Mouse (Mus musculus): ENCODE results near the gene Cdk5rap2. TPM values are rescaled to one million over a fixed set of nuclear protein-coding genes. Genes with fewer than 3 reads are reported as not detected.

Gene Cdk5rap2
- polyA plus RNA-seq, 1 experiment from 2014 or later: 25.7 TPM

- no peak for DNase-seq (ENCODE audit: low spot score)
- 84% methylated on average over 9 of the region's 9 CpGs for WGBS
Measured at GRCm38 (mm10) chr4:70402109-70402819, 8.0 kb downstream of the Cdk5rap2 start.

GRCm38 (mm10) chr4:70399476-70399875 lies 10.8 kb downstream of the Cdk5rap2 start:
- no peak overlapping the region for H3K9ac ChIP-seq (ENCODE audit: low read length)
- no peaks in the 10 kb centered on the region for H3K9me3 ChIP-seq (ENCODE audit: control insufficient read depth, low read length)
- WGBS: 83% methylated on average over 5 of the region's 5 CpGs
- no peak overlapping the region for H3K4me2 ChIP-seq (ENCODE audit: low read depth, severe bottlenecking)
- H3K4me3 ChIP-seq (ENCODE audit: low read depth, low read length): no peak overlapping the region
- no peaks in the 10 kb centered on the region for H3K27me3 ChIP-seq (ENCODE audit: control insufficient read depth, insufficient read depth, low read length)
- H3K4me1 ChIP-seq (ENCODE audit: control insufficient read depth, insufficient read depth, low read length): no peaks in the 10 kb centered on the region
- no peak overlapping the region for H3K27ac ChIP-seq (replicated peaks; ENCODE audit: low read depth, low read length)
- 0 out of 2 replicates have a peak, but pooled peaks cover 2% of the 10 kb centered on the region for H3K36me3 ChIP-seq (ENCODE audit: control insufficient read depth, insufficient read depth, low read length)
- DNase-seq (ENCODE audit: low spot score) (no peak), ATAC-seq (ENCODE audit: insufficient number of reproducible peaks, low FRiP score, low TSS enrichment, low read depth) (no peak)

More at GRCm38 (mm10) chr4:70402109-70402819, 8.0 kb downstream of the Cdk5rap2 start:
- no peak overlapping the region for H3K27ac ChIP-seq (replicated peaks; ENCODE audit: low read depth, low read length)
- no peaks in the 10 kb centered on the region for H3K9me3 ChIP-seq (ENCODE audit: control insufficient read depth, low read length)
- H3K36me3 ChIP-seq (ENCODE audit: control insufficient read depth, insufficient read depth, low read length): 0 out of 2 replicates have a peak, but pooled peaks cover 2% of the 10 kb centered on the region
- no peaks in the 10 kb centered on the region for H3K27me3 ChIP-seq (ENCODE audit: control insufficient read depth, insufficient read depth, low read length)
- no peaks in the 10 kb centered on the region for H3K4me1 ChIP-seq (ENCODE audit: control insufficient read depth, insufficient read depth, low read length)
- H3K4me2 ChIP-seq (ENCODE audit: low read depth, severe bottlenecking): no peak overlapping the region
- no peak overlapping the region for H3K4me3 ChIP-seq (ENCODE audit: low read depth, low read length)
- no peak for ATAC-seq (ENCODE audit: insufficient number of reproducible peaks, low FRiP score, low TSS enrichment, low read depth)
- no peak overlapping the region for H3K9ac ChIP-seq (ENCODE audit: low read length)

- 80% methylated on average over 2 of the region's 2 CpGs for WGBS
- no peak overlapping the region for H3K4me2 ChIP-seq (ENCODE audit: low read depth, severe bottlenecking)
- H3K36me3 ChIP-seq (ENCODE audit: control insufficient read depth, insufficient read depth, low read length): 0 out of 2 replicates have a peak, but pooled peaks cover 2% of the 10 kb centered on the region
- ATAC-seq (ENCODE audit: insufficient number of reproducible peaks, low FRiP score, low TSS enrichment, low read depth): no peak
- H3K9me3 ChIP-seq (ENCODE audit: control insufficient read depth, low read length): no peaks in the 10 kb centered on the region
- no peak overlapping the region for H3K27ac ChIP-seq (replicated peaks; ENCODE audit: low read depth, low read length)
- H3K4me3 ChIP-seq (ENCODE audit: low read depth, low read length): no peak overlapping the region
- no peaks in the 10 kb centered on the region for H3K27me3 ChIP-seq (ENCODE audit: control insufficient read depth, insufficient read depth, low read length)
- no peaks in the 10 kb centered on the region for H3K4me1 ChIP-seq (ENCODE audit: control insufficient read depth, insufficient read depth, low read length)
- DNase-seq (ENCODE audit: low spot score): no peak
- H3K9ac ChIP-seq (ENCODE audit: low read length): no peak overlapping the region
Measured at GRCm38 (mm10) chr4:70399074-70399473, 11.2 kb downstream of the Cdk5rap2 start.

GRCm38 (mm10) chr4:70398088-70398487 lies 12.2 kb downstream of the Cdk5rap2 start:
- H3K27ac ChIP-seq (replicated peaks; ENCODE audit: low read depth, low read length): no peak overlapping the region
- H3K9ac ChIP-seq (ENCODE audit: low read length): no peak overlapping the region
- H3K27me3 ChIP-seq (ENCODE audit: control insufficient read depth, insufficient read depth, low read length): no peaks in the 10 kb centered on the region
- 74% methylated on average over 4 of the region's 4 CpGs for WGBS
- DNase-seq (ENCODE audit: low spot score) (no peak), ATAC-seq (ENCODE audit: insufficient number of reproducible peaks, low FRiP score, low TSS enrichment, low read depth) (no peak)
- 0 out of 2 replicates have a peak, but pooled peaks cover 2% of the 10 kb centered on the region for H3K36me3 ChIP-seq (ENCODE audit: control insufficient read depth, insufficient read depth, low read length)
- no peak overlapping the region for H3K4me3 ChIP-seq (ENCODE audit: low read depth, low read length)
- H3K4me1 ChIP-seq (ENCODE audit: control insufficient read depth, insufficient read depth, low read length): no peaks in the 10 kb centered on the region
- no peak overlapping the region for H3K4me2 ChIP-seq (ENCODE audit: low read depth, severe bottlenecking)
- H3K9me3 ChIP-seq (ENCODE audit: control insufficient read depth, low read length): no peaks in the 10 kb centered on the region

GRCm38 (mm10) chr4:70396701-70397100 lies 13.5 kb downstream of the Cdk5rap2 start:
- no peaks in the 10 kb centered on the region for H3K36me3 ChIP-seq (ENCODE audit: control insufficient read depth, insufficient read depth, low read length)
- H3K9ac ChIP-seq (ENCODE audit: low read length): no peak overlapping the region
- DNase-seq (ENCODE audit: low spot score) (no peak), ATAC-seq (ENCODE audit: insufficient number of reproducible peaks, low FRiP score, low TSS enrichment, low read depth) (no peak)
- H3K4me1 ChIP-seq (ENCODE audit: control insufficient read depth, insufficient read depth, low read length): no peaks in the 10 kb centered on the region
- WGBS: 87% methylated on average over 5 of the region's 5 CpGs
- no peaks in the 10 kb centered on the region for H3K9me3 ChIP-seq (ENCODE audit: control insufficient read depth, low read length)
- H3K4me3 ChIP-seq (ENCODE audit: low read depth, low read length): no peak overlapping the region
- H3K4me2 ChIP-seq (ENCODE audit: low read depth, severe bottlenecking): no peak overlapping the region
- H3K27me3 ChIP-seq (ENCODE audit: control insufficient read depth, insufficient read depth, low read length): no peaks in the 10 kb centered on the region
- no peak overlapping the region for H3K27ac ChIP-seq (replicated peaks; ENCODE audit: low read depth, low read length)

GRCm38 (mm10) chr4:70394736-70395135 lies 15.5 kb downstream of the Cdk5rap2 start:
- Histone ChIP-seq H3K9me3 (ENCODE audit: control insufficient read depth, low read length) (no peaks in the 10 kb centered on the region), H3K4me3 (ENCODE audit: low read depth, low read length) (no peak overlapping the region), H3K36me3 (ENCODE audit: control insufficient read depth, insufficient read depth, low read length) (no peaks in the 10 kb centered on the region), H3K27ac (replicated peaks; ENCODE audit: low read depth, low read length) (no peak overlapping the region), H3K9ac (ENCODE audit: low read length) (no peak overlapping the region), H3K4me1 (ENCODE audit: control insufficient read depth, insufficient read depth, low read length) (no peaks in the 10 kb centered on the region), H3K4me2 (ENCODE audit: low read depth, severe bottlenecking) (no peak overlapping the region), H3K27me3 (ENCODE audit: control insufficient read depth, insufficient read depth, low read length) (no peaks in the 10 kb centered on the region)
- DNase-seq (ENCODE audit: low spot score): no peak
- ATAC-seq (ENCODE audit: insufficient number of reproducible peaks, low FRiP score, low TSS enrichment, low read depth): no peak
- WGBS: 94% methylated on average over 2 of the region's 2 CpGs

- no peaks in the 10 kb centered on the region for H3K36me3 ChIP-seq (ENCODE audit: control insufficient read depth, insufficient read depth, low read length)
- no peak overlapping the region for H3K4me2 ChIP-seq (ENCODE audit: low read depth, severe bottlenecking)
- H3K27ac ChIP-seq (replicated peaks; ENCODE audit: low read depth, low read length): no peak overlapping the region
- no peaks in the 10 kb centered on the region for H3K27me3 ChIP-seq (ENCODE audit: control insufficient read depth, insufficient read depth, low read length)
- ATAC-seq (ENCODE audit: insufficient number of reproducible peaks, low FRiP score, low TSS enrichment, low read depth) (no peak), DNase-seq (ENCODE audit: low spot score) (no peak)
- H3K4me1 ChIP-seq (ENCODE audit: control insufficient read depth, insufficient read depth, low read length): no peaks in the 10 kb centered on the region
- 92% methylated on average over 11 of the region's 11 CpGs for WGBS
- no peaks in the 10 kb centered on the region for H3K9me3 ChIP-seq (ENCODE audit: control insufficient read depth, low read length)
- no peak overlapping the region for H3K4me3 ChIP-seq (ENCODE audit: low read depth, low read length)
- H3K9ac ChIP-seq (ENCODE audit: low read length): no peak overlapping the region
Measured at GRCm38 (mm10) chr4:70391760-70392372, 18.4 kb downstream of the Cdk5rap2 start.

GRCm38 (mm10) chr4:70391073-70391472 lies 19.2 kb downstream of the Cdk5rap2 start:
- WGBS: 95% methylated on average over 9 of the region's 9 CpGs
- no peaks in the 10 kb centered on the region for H3K9me3 ChIP-seq (ENCODE audit: control insufficient read depth, low read length)
- no peak overlapping the region for H3K27ac ChIP-seq (replicated peaks; ENCODE audit: low read depth, low read length)
- no peaks in the 10 kb centered on the region for H3K4me1 ChIP-seq (ENCODE audit: control insufficient read depth, insufficient read depth, low read length)
- no peak overlapping the region for H3K4me3 ChIP-seq (ENCODE audit: low read depth, low read length)
- DNase-seq (ENCODE audit: low spot score) (no peak), ATAC-seq (ENCODE audit: insufficient number of reproducible peaks, low FRiP score, low TSS enrichment, low read depth) (no peak)
- H3K4me2 ChIP-seq (ENCODE audit: low read depth, severe bottlenecking): no peak overlapping the region
- H3K27me3 ChIP-seq (ENCODE audit: control insufficient read depth, insufficient read depth, low read length): no peaks in the 10 kb centered on the region
- H3K36me3 ChIP-seq (ENCODE audit: control insufficient read depth, insufficient read depth, low read length): no peaks in the 10 kb centered on the region
- no peak overlapping the region for H3K9ac ChIP-seq (ENCODE audit: low read length)
